In the genomic region with DNA sequence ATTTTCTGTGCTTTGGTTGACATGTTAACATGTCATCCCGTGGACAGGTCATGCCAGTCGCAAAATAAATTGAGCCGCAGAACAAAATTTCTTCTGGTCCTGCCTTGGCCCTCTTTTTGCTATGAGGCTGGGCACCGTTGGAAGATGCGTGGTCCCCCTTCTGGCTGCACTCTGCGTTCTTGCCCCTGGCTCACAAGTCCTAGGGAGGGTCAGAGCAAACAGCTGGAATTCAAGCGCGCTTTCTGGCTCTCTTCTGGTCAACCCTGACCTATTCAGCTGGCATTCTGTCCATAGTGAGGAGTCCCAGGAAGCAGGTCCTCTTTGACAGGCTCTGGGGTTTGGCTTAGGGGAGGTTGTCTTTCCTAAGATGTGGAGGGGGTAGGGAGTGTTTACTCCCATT, we compare ENCODE assay signal across 27 mouse cellular contexts. TPM values are rescaled to one million over a fixed set of nuclear protein-coding genes. Genes with fewer than 3 reads are reported as not detected.
DNase-seq lines count a peak whose midpoint lies in the region; ATAC-seq and TF ChIP-seq lines count a peak whose summit lies in the region.
"Had no signal": no experiment of that assay in that cellular context is flagged by ENCODE, and none has a peak within 500 bp of the region (broad histone marks: within the 10 kb centered on the region; RNA-seq: fewer than 3 reads in every experiment).

No protein-coding gene starts in this region.

- H3K36me3 ChIP-seq in intestine, embryonic 14.5 days (ENCODE audit: control insufficient read depth, insufficient read depth, low read length), result no peaks in the 10 kb centered on the region
- no peaks in the 10 kb centered on the region for H3K36me3 ChIP-seq in intestine, postnatal 0 days (ENCODE audit: control insufficient read depth, insufficient read depth)
- H3K36me3 ChIP-seq in midbrain, embryonic 11.5 days (ENCODE audit: control insufficient read depth, insufficient read depth, low read length), result no peaks in the 10 kb centered on the region
- no peaks in the 10 kb centered on the region for H3K36me3 ChIP-seq in midbrain, embryonic 15.5 days (replicated peaks)
- H3K36me3 ChIP-seq in embryonic facial prominence, embryonic 12.5 days, result no peaks in the 10 kb centered on the region
- H3K36me3 ChIP-seq: embryonic facial prominence, embryonic 13.5 days; forebrain, embryonic 12.5 days; forebrain, embryonic 15.5 days; heart, embryonic 10.5 days; heart, embryonic 13.5 days; hindbrain, embryonic 13.5 days had no signal

- WGBS in intestine, embryonic 14.5 days, result 2% methylated on average over 8 of the region's 8 CpGs
- WGBS in intestine, postnatal 0 days, result 6% methylated on average over 8 of the region's 8 CpGs
- WGBS in midbrain, embryonic 11.5 days, result 1% methylated on average over 8 of the region's 8 CpGs
- 1% methylated on average over 8 of the region's 8 CpGs for WGBS in midbrain, embryonic 15.5 days
- 5% methylated on average over 8 of the region's 8 CpGs for WGBS in embryonic facial prominence, embryonic 12.5 days

- DNase-seq in intestine, embryonic 14.5 days (ENCODE audit: low spot score), result peak; percentile 63
- DNase-seq in midbrain, embryonic 11.5 days (ENCODE audit: low spot score, missing footprints), result peak; percentile 95
- peak; percentile 10 for DNase-seq in yolk sac, embryonic 10.5 days (ENCODE audit: low spot score)
- DNase-seq in kidney, postnatal 14 days, result no peak
- DNase-seq: adrenal gland, adult 2 months; adrenal gland, postnatal 14 days; cerebellum, adult 11 months; cerebellum, adult 2 months; cerebellum, adult 9-11 months; cerebellum, postnatal 25 days; gastrocnemius, postnatal 10 days; gastrocnemius, postnatal 36 days; heart, adult 2 months; heart, postnatal 14 days; heart, postnatal 4 days had no signal

- H3K4me1 ChIP-seq in intestine, embryonic 14.5 days (replicated peaks; ENCODE audit: control insufficient read depth, insufficient read depth, low read length), result 0 out of 2 replicates have a peak, but pooled peaks cover 3% of the 10 kb centered on the region
- H3K4me1 ChIP-seq in intestine, postnatal 0 days (replicated peaks; ENCODE audit: control insufficient read depth, insufficient read depth, low read length), result no peaks in the 10 kb centered on the region
- peaks cover 4% of the 10 kb centered on the region; the same call in 1 of the 2 replicates for H3K4me1 ChIP-seq in midbrain, embryonic 11.5 days (ENCODE audit: control insufficient read depth, insufficient read depth, low read length)
- peaks cover 8% of the 10 kb centered on the region for H3K4me1 ChIP-seq in midbrain, embryonic 15.5 days
- peaks cover 18% of the 10 kb centered on the region for H3K4me1 ChIP-seq in embryonic facial prominence, embryonic 12.5 days

- no peak overlapping the region for H3K4me2 ChIP-seq in intestine, embryonic 14.5 days (ENCODE audit: low read length)
- H3K4me2 ChIP-seq in intestine, postnatal 0 days (replicated peaks; ENCODE audit: low read depth), result no peak overlapping the region
- no peak overlapping the region for H3K4me2 ChIP-seq in midbrain, embryonic 11.5 days
- no peak overlapping the region for H3K4me2 ChIP-seq in midbrain, embryonic 15.5 days
- peak overlapping the region; percentile 55; the same call in 1 of the 2 replicates for H3K4me2 ChIP-seq in embryonic facial prominence, embryonic 12.5 days (replicated peaks)
- H3K4me2 ChIP-seq: forebrain, embryonic 12.5 days; forebrain, embryonic 15.5 days; hindbrain, embryonic 13.5 days had no signal

- H3K9ac ChIP-seq in intestine, embryonic 14.5 days (ENCODE audit: low read length), result no peak overlapping the region
- no peak overlapping the region for H3K9ac ChIP-seq in intestine, postnatal 0 days (ENCODE audit: low read depth, low read length)
- no peak overlapping the region for H3K9ac ChIP-seq in midbrain, embryonic 11.5 days (ENCODE audit: low read length)
- no peak overlapping the region for H3K9ac ChIP-seq in midbrain, embryonic 15.5 days
- H3K9ac ChIP-seq in embryonic facial prominence, embryonic 12.5 days, result no peak overlapping the region
- H3K9ac ChIP-seq: embryonic facial prominence, embryonic 13.5 days; forebrain, embryonic 12.5 days; forebrain, embryonic 15.5 days; heart, embryonic 13.5 days; hindbrain, embryonic 13.5 days had no signal

- ATAC-seq in intestine, embryonic 14.5 days (replicated peaks; ENCODE audit: low FRiP score, low TSS enrichment, low read depth), result 0 out of 2 replicates have a peak, but pooled peaks have one; percentile 22
- ATAC-seq in intestine, postnatal 0 days, result no peak
- ATAC-seq in midbrain, embryonic 11.5 days (ENCODE audit: low FRiP score), result no peak
- no peak for ATAC-seq in midbrain, embryonic 15.5 days (replicated peaks)
- ATAC-seq in embryonic facial prominence, embryonic 12.5 days (ENCODE audit: insufficient number of reproducible peaks, insufficient read depth, low FRiP score, low TSS enrichment), result no peak
- ATAC-seq: CD4-positive, CD25-positive, alpha-beta regulatory T cell, adult 4 months; forebrain, embryonic 15.5 days; hindbrain, embryonic 16.5 days had no signal

- no peaks in the 10 kb centered on the region for H3K9me3 ChIP-seq in intestine, embryonic 14.5 days (ENCODE audit: control insufficient read depth, low read length)
- H3K9me3 ChIP-seq in intestine, postnatal 0 days (ENCODE audit: control insufficient read depth), result no peaks in the 10 kb centered on the region
- no peaks in the 10 kb centered on the region; the same call in 1 of the 2 replicates for H3K9me3 ChIP-seq in midbrain, embryonic 11.5 days (ENCODE audit: control insufficient read depth, low read length)
- no peaks in the 10 kb centered on the region for H3K9me3 ChIP-seq in midbrain, embryonic 15.5 days
- H3K9me3 ChIP-seq in embryonic facial prominence, embryonic 12.5 days, result no peaks in the 10 kb centered on the region
- H3K9me3 ChIP-seq: embryonic facial prominence, embryonic 13.5 days; forebrain, embryonic 12.5 days; forebrain, embryonic 15.5 days; heart, embryonic 10.5 days; heart, embryonic 13.5 days; hindbrain, embryonic 13.5 days had no signal

- peaks cover 100% of the 10 kb centered on the region for H3K27me3 ChIP-seq in intestine, embryonic 14.5 days (replicated peaks; ENCODE audit: control insufficient read depth, insufficient read depth, low read length)
- peaks cover 89% of the 10 kb centered on the region for H3K27me3 ChIP-seq in intestine, postnatal 0 days (replicated peaks; ENCODE audit: control insufficient read depth, insufficient read depth, low read length)
- peaks cover 96% of the 10 kb centered on the region for H3K27me3 ChIP-seq in midbrain, embryonic 11.5 days (ENCODE audit: control insufficient read depth, insufficient read depth, low read length)
- peaks cover 92% of the 10 kb centered on the region for H3K27me3 ChIP-seq in midbrain, embryonic 15.5 days (replicated peaks)
- H3K27me3 ChIP-seq in embryonic facial prominence, embryonic 12.5 days, result peaks cover 85% of the 10 kb centered on the region

- no peak for TF ChIP-seq CTCF in intestine, postnatal 0 days (IDR thresholded peaks at IDR 0.05; ENCODE audit: low read depth)

- H3K27ac ChIP-seq in intestine, embryonic 14.5 days (ENCODE audit: low read depth), result no peak overlapping the region
- H3K27ac ChIP-seq in intestine, postnatal 0 days (ENCODE audit: low read depth, low read length), result no peak overlapping the region
- no peak overlapping the region for H3K27ac ChIP-seq in midbrain, embryonic 11.5 days (ENCODE audit: low read depth, low read length)
- no peak overlapping the region for H3K27ac ChIP-seq in midbrain, embryonic 15.5 days
- no peak overlapping the region for H3K27ac ChIP-seq in embryonic facial prominence, embryonic 12.5 days
- H3K27ac ChIP-seq: embryonic facial prominence, embryonic 13.5 days; forebrain, embryonic 12.5 days; forebrain, embryonic 15.5 days; heart, adult 2 months; heart, embryonic 10.5 days; heart, embryonic 13.5 days; hindbrain, embryonic 13.5 days had no signal

- no peak overlapping the region for H3K4me3 ChIP-seq in intestine, embryonic 14.5 days (ENCODE audit: low read depth, low read length)
- no peak overlapping the region for H3K4me3 ChIP-seq in intestine, postnatal 0 days (ENCODE audit: low read depth, low read length)
- H3K4me3 ChIP-seq in midbrain, embryonic 11.5 days (ENCODE audit: low read depth, low read length), result no peak overlapping the region
- H3K4me3 ChIP-seq in midbrain, embryonic 15.5 days, result no peak overlapping the region
- no peak overlapping the region for H3K4me3 ChIP-seq in embryonic facial prominence, embryonic 12.5 days
- H3K4me3 ChIP-seq: erythroblast, embryonic 14.5 days; forebrain, embryonic 12.5 days; forebrain, embryonic 15.5 days; heart, adult 2 months; hindbrain, embryonic 13.5 days had no signal

RNA-seq across cellular contexts. Expression of a gene that starts 2.6 kb away (rescaled TPM):
- not detected in 2 replicates for polyA plus RNA-seq in intestine, embryonic 14.5 days (2014; fragmentation: Nextera tagmentation; extraction: Ambion mirVana)
- not detected in 2 replicates for polyA plus RNA-seq in intestine, postnatal 0 days (2015; fragmentation: Nextera tagmentation; extraction: Ambion mirVana)
- 0.08 TPM in 2 replicates for polyA plus RNA-seq in midbrain, embryonic 11.5 days (2014; fragmentation: Nextera tagmentation; extraction: Ambion mirVana)
- not detected in 2 replicates for polyA plus RNA-seq in midbrain, embryonic 15.5 days (2015; fragmentation: Nextera tagmentation; extraction: Ambion mirVana)
- 16.3 and 20.0 TPM in 2 replicates for polyA plus RNA-seq in embryonic facial prominence, embryonic 12.5 days (2016; fragmentation: Nextera tagmentation; extraction: Ambion mirVana)
- polyA plus RNA-seq: adrenal gland, adult 2 months; cerebellum, adult 2 months; erythroblast, embryonic 14.5 days; forebrain, embryonic 15.5 days had no signal

Comparison
In these comparisons a context has a peak if more than half of its experiments do, and no peak if none do; other contexts are left out.
1. RNA of a gene that starts 2.6 kb away (polyA plus RNA-seq): 16.3 to 20.0 TPM in embryonic facial prominence, embryonic 12.5 days; 0.08 TPM in midbrain, embryonic 11.5 days, not detected in midbrain, embryonic 15.5 days, not detected in intestine, embryonic 14.5 days and not detected in intestine, postnatal 0 days; every median in the first group is over 10 times any median in the second.